Mouse (Mus musculus): Measurements from ENCODE around the gene Mnx1.
"Not testable (repeated sequence)": the region's sequence is repeated elsewhere in the genome, so short reads cannot be mapped to it uniquely, and the experiment has no call there.

Gene Mnx1

GRCm38 (mm10) chr5:29469501-29469900 lies 8.8 kb downstream of the Mnx1 start:
- no peak for DNase-seq (ENCODE audit: low read depth, low spot score)

GRCm38 (mm10) chr5:29468351-29469065 lies 9.8 kb downstream of the Mnx1 start:
- DNase-seq (ENCODE audit: low read depth, low spot score) = no peak

GRCm38 (mm10) chr5:29467489-29468350 lies 10.6 kb downstream of the Mnx1 start:
- peak; percentile 57 for DNase-seq (ENCODE audit: low read depth, low spot score)

- no peak for DNase-seq (ENCODE audit: low read depth, low spot score)
Measured at GRCm38 (mm10) chr5:29462943-29463686, 15.2 kb downstream of the Mnx1 start.

- no peak for DNase-seq (ENCODE audit: low read depth, low spot score)
Measured at GRCm38 (mm10) chr5:29456895-29457656, 21.2 kb downstream of the Mnx1 start.

GRCm38 (mm10) chr5:29452352-29452751 lies 25.9 kb downstream of the Mnx1 start:
- no peak for DNase-seq (ENCODE audit: low read depth, low spot score)

GRCm38 (mm10) chr5:29445275-29445674 lies 33.0 kb downstream of the Mnx1 start:
- no peak for DNase-seq (ENCODE audit: low read depth, low spot score)

- DNase-seq (ENCODE audit: low read depth, low spot score) = not testable (repeated sequence)
Measured at GRCm38 (mm10) chr5:29436728-29437127, 41.5 kb downstream of the Mnx1 start.

GRCm38 (mm10) chr5:29435491-29435890 lies 42.8 kb downstream of the Mnx1 start:
- no peak for DNase-seq (ENCODE audit: low read depth, low spot score)

GRCm38 (mm10) chr5:29434872-29435358 lies 43.4 kb downstream of the Mnx1 start:
- DNase-seq (ENCODE audit: low read depth, low spot score) = no peak

- DNase-seq (ENCODE audit: low read depth, low spot score) = peak; percentile 92
Measured at GRCm38 (mm10) chr5:29434228-29434871, 43.9 kb downstream of the Mnx1 start, which contains the start of gene Nom1. TSS of gene Nom1 (plus strand) at chr5:29434664.

GRCm38 (mm10) chr5:29423330-29423729 lies 54.9 kb downstream of the Mnx1 start:
- DNase-seq (ENCODE audit: low read depth, low spot score) = not testable (repeated sequence)

All from forelimb bud, embryonic 11.5 days (tissue).